Mouse (Mus musculus) retina, adult 2 months (tissue): ENCODE data around the gene Golga1.
"Not testable (repeated sequence)": the region's sequence is repeated elsewhere in the genome, so short reads cannot be mapped to it uniquely, and the experiment has no call there.

Source experiments
- DNase-seq: peaks from one replicate; pipeline ENCODE4 v3.0.0-alpha.2; 2012; ENCODE audit warnings: low read depth, low spot score

The Golga1 gene

DNA sequence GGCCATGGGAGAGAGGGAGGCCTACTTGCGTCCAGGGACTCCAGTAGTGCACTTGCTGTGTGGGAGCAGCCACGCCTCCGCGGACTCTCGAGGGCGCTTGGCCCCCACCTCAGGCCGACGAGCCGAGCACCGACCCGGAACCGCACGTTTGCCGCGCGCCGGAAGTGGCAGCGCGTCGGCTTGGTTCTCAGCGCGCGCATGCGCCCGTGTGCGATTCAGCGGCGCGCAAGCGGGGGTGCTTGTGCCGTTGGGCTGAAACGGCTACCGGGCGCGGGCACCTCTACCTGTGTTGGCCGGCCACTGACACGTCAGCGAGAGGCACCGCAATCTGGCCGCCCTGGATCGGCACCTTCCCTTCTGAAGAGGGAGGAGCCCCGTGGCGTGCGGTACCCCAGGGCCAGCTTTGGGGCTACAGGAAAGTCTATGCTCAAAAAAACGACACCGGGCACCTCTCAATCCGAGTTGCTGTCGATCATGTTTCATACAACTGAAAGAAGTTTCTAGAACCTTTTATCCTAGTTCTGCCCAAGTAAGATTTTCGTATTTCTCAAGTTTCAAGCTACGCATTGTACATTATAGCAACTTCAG, at the start of gene Golga1:
TSS of gene Golga1 (minus strand) at position 142 of the 588 bp plus-strand sequence.
- DNase-seq = peak; percentile 82

DNA sequence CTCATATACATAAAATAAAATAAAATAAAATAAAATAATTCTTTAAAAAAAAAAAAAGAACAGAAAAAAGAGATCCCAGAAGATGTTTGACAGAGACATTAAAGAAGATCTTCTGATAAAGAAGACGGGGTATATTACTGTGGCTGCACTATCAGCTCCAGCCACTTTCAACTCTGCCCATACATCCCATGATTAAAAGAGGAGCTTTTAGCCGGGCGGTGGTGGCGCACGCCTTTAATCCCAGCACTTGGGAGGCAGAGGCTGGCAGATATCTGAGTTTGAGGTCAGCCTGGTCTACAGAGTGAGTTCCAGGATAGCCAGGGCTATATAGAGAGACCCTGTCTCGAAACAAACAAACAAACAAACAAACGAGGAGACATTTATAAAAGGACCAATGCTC, 48.8 kb upstream of the Golga1 start:
- no peak for DNase-seq

DNA sequence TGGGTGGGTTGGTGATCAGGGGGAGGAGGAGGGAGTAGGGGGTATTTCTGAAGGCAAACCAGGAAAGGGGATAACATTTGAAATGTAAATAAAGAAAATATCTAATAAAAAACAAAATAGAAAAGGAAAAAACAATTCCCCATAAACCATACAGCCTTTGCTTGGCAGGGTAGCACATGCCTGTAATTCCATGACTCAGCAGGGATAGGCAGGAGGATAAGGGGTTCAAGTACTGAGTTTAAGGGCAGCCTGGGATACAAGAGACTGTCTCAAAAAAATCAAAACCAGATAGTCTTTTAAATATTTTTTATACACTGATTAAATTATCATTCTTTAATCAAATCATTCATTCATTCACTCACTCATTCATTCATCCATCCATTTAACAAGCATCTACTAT, 45.2 kb upstream of the Golga1 start:
- DNase-seq = no peak

DNA sequence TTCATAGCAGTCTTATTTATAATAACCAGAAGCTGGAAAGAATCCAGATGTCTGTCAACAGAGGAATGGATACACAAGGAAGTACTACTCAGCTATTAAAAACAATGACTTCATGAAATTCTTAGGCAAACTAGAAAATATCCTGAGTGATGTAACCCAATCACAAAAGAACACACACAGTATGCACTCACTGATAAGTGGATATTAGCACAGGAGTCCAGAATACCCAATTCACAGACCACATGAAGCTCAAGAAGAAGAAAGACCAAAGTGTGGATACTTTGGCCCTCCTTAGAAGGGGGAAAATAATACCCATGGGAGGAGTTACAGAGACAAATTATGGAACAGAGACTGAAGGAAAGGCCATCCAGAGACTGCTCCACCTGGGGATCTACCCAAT, 44.4 kb upstream of the Golga1 start:
- DNase-seq = not testable (repeated sequence)

DNA sequence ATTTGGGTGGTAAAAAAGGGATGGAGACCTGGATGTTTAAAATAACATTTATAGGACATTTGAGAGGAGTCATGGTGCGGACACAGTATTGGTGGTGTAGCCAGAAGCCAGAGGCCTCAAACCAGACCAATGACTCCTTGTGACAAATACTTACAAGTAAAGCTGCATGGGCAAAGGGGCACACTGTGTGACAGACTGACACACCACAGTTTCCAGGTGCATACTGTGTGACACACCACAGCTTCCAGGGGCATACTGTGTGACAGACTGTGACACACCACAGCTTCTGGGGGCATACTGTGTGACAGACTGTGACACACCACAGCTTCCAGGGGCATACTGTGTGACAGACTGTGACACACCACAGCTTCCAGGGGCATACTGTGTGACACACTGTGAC, 34.6 kb upstream of the Golga1 start:
- not testable (repeated sequence) for DNase-seq

DNA sequence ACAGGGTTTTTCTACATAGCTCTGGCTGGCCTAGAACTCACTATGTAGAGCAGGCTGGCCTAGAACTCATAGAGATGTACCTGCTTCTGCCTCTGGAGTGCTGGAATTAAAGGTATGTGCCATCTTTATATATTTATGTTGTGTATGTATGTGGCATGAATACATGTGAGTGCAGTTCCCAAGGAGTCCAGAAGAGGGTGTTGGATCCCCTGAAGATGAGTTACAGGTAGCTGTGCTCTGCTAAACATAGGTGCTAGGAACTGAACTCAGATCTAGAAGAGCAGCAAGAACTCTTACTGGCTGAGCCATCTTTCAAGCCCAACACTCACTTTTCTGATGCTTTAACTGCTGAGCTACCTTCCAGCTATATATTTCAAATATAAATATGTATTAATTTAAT, 32.7 kb upstream of the Golga1 start:
- no peak for DNase-seq

DNA sequence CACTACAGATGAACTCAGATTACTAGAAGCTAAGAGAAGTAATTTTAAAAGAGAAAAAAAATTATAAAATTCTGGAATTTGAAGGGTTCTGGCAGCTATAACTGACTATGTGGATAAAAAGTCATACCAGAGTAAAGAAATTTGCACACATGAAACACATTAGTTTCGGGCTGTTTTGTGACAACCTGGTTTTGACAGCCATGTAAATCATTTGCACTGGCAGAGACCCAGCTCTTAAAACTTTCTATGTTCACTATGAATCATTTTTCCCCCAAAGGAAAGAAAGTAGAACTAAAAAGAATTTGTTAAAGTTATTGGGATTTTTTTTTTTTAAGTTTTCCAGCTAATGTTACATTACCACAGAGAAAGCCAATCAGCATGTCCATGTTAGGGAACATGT, 26.6 kb upstream of the Golga1 start:
- no peak for DNase-seq

DNA sequence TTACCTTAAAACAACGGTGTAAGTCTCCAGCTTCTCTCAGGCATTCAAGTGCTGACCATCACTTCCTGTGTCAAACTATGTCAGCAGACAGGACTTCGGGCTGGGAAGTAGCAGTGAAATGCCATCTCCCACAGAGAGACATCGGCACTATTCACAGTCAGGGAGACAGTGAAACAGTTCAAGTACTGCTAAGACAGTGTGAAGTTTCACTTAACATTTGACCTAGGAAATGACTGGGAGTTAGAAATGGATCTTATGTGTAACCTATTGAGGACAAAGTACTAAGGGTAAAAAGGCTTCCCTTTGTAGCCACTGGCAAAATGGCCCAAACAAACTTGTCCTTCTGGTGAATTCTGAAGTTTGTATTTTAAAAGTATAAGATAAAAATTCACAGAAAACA, 17.4 kb upstream of the Golga1 start:
- no peak for DNase-seq

DNA sequence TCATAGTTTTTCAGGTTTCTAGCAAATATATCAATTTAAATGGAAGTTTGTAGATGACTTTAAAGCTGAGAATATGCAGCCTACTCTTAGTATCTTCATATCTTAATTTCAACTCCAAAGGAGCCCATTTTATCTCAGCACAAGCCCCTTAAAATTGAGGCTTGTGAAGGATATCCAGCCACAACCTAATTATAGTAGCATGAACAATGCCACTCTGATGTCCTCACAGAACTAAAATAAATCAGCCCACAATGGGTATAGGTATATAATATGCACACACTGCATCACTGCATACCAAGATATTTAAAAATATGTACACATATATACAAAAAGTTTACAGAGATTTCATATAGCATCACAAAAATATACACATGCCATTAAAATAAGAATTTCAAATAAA, 5.3 kb upstream of the Golga1 start:
- no peak for DNase-seq

DNA sequence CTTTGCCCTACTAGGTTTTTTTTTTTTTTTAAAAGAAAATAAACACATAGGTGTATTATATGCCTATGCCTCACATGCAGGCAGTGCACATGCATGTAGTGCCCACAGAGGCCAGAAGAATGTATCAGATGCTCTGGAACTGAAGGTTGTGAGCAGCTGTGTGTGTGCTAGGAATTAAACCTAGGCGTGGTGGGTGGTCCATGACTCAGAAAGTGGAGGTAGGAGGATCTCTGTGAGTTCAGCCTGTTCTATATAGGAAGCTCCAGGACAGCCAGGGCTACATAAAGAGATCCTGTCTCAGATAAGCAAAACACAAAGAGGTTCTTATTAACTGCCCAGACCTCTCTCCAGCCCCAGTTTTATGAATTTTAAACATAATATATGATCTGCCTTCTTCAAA, 3.8 kb upstream of the Golga1 start:
- DNase-seq = no peak

DNA sequence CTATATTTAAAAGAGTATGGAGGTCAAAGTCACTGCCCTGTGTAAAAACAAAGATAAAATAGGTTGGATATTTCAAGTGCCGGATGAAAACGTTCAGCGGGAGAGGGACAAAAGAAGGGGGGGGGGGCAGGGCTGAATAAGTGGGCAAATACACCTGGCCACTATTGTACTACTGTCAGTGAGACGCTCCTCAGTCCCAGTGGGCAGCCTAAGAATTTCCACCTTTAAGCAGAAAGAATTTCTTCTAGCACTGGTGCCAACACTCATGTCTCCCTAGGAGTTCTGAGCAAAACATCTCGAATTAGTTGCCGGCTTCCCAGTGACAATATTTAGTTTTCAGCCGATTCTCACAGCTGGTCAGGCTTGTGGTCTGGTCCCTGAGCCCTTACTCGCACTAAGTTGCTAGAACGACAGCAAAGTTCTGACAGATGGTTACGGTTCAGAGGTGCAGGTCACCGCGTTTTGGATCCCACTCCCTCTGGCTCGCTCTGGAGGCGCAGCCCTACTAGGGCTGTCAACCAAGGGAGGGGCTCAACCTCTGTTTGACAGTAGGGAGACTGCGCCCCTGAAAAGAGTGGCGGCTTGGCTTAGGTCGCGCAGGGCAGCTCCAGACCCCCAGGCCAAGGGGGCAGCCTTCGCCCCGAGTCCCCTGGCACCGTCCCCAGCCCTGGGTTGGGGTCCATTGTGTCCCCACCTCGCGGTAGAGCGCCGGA, 498 bp downstream of the Golga1 start:
- DNase-seq = no peak

DNA sequence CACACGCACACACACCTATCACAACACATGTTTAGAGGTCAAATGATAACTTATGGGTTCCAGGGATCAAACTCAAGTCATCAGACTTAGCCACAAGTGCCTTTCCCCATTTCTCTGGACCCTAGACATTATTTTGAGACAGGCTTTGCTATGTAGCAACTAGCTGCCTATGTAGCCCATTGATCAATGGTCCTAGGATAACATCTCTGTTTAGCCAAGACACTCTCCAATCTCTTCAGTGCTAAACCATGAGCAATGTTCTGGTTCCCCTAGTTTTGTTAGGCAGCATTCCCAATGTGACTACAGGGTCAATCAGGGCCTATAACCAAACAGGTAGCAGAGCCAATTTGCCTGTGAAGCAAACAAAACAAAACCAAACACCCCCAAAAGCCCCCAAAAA, 16.8 kb downstream of the Golga1 start:
- DNase-seq = no peak

DNA sequence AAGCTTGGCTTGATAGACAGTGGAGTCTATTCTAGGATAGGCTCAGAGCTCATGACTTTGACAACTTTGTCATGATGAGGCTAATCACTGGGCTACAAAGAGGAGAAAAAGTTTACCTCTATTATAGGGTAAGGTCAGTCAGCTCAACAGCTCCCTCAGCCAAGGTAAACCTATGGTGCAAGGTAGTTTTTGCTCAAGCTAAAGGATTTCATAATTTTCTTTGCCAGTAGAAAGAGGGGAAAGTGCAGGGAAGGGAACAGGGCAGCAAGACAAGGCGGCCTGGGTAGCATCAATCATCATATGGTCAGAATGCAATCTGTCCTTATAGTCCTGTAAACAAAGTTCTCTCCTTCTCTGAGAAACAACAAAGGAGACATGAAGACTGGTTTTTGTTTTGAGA, 25.1 kb downstream of the Golga1 start:
- DNase-seq = no peak

DNA sequence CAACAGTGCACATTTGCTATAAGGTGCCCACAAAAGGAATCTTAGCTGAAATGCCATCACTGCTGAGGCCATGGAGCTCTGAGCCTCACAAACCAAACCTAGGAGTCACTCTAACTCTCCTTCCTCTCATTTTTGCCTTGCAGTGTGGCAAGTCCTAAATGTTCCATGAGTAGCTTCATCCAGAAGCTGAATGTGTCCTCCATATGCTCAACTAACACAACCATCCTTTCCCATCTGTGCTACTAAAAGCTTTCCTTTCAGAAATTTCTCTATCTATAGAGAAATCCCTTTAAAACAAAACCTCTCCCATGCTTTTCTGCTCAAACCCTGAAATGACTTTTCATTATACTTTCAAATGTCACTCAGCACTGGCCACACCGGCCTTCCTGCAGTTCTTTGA, 33.7 kb downstream of the Golga1 start:
- no peak for DNase-seq

DNA sequence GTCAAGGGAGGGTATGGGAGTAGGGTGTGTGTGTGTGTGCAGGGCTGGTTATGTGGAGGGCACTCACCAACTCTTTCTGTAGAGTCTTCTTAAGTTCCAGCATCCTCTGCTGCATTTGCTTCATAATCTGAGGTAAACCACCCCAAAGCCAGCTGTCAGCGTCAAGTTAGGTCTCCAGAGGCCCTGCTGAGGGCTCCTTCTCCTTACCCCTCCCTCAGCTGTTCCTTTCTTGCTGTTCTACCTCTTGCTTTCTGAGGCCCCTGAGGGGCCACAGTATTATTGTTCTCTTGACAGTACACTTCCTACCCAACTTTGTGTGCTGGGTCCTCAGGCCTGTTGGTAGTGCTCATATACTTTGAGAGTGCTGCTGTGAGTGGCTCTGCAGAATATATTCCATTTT, 45.3 kb downstream of the Golga1 start:
- no peak for DNase-seq

DNA sequence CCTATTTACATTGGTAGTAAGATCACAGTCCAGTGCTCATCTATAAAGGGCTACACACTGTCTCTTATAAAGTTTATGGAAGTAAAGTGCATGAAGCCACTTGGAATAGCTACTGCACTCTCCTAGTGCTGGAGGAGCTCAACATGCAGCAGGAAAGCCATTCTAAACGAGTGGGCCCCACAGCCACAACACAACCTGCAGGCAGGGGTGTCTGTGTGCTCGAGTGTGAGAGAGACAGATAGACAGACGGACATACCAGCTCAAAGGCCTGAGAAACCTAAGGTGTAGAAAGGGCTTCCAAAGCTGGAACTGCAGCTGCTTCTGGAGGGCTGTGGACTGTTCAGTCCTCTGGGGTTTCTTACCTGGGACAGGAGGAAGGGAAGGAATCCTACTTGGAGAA, 48.8 kb downstream of the Golga1 start:
- DNase-seq = no peak

DNA sequence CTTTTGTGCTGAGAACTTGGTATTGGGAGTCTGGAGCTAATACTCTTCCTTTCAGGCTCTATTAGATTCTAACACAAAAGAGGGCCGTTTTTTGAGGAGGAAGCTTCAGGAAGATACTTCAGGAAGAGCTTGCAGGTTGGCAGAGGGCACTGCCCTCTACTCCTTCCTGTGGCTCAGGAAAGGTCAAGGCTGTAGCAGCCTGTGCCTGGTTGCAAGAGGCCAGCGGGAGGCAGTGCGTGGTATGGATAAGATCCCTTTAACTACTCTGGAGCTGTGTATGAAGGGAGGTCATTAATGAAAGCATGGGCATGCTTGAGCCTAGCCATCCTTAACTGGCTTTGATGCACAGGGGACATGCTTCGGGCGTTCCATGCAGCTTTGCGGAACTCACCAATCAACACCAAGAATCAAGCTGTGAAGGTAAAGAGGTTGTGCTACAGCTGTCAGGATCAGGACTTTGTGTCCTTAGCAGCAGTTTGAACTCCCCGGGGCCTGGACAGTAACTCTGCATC, 52.5 kb downstream of the Golga1 start:
- DNase-seq = no peak

DNA sequence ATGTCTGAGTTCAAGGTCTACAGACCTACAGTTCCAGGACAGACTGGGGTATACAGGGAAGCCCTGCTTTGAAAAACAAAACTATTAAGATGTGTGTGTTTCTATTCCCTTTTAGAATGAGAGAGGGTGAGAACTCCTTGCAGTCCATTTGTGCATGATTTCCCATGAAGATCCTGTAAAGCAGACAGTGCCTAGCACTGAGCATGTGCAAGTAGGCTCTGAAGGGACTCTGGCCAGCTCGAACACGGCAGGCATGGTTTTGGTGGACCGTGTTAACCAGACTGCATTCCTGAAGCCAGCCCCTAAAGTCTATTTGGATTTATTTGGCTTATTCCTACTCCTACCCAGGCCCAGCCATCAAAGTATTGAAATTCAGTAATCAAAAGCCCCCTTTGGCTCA, 53.4 kb downstream of the Golga1 start:
- no peak for DNase-seq

DNA sequence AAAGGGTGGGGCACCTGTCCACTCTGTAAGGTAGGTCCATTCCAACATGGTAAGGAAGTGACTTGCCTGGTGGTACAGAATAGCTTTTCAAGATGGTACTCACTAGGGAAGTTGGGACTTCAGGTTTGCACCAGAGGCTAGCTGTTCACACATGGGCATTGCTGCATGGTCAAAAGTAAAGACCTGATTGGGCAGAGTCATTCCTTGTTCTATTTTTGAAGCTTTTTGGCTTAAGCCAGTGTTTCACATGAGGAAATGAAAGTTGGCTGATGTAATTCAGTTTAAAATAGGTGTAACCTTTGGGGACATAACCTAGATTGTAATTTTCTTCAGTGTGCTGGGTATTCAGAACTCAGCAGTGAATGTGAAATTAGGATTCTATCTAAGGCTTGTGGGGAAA, 54.1 kb downstream of the Golga1 start:
- DNase-seq = no peak

DNA sequence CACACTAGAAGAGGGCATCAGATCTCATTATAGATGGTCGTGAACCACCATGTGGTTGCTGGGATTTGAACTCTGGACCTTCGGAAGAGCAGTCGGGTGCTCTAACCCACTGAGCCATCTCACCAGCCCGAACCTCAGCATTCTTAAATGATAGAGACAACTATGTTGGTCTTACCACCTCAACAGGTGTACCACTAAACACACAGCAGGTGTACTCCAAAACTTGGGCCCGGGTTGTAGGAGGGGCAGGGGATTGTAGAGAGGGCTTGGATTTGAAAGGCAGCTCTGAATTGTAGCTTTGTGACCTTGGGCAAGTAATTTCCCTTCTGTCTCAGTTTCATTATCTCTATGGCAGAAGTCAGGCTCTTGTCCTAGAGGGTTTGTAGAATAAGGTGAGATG, 55.2 kb downstream of the Golga1 start:
- DNase-seq = not testable (repeated sequence)

DNA sequence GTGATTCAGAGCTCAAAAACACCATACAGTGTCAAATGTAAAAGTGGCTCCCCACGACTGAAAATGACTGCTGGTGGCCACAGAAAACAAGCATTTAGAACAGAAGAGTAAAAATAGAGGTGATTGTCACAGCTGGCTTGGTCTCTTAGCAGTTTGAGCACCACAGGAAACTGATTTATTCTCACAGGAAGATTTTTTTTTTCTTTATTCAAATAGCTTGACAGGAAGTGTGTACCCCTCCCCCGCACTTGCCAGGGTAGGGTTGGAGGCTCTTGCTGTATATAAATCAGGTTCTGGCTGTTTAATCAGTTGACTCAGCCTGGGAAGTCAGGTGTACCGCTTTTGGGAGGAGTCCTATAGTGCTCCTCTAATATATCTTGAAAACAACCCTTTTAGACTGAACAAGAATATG, 56.4 kb downstream of the Golga1 start:
- no peak for DNase-seq

DNA sequence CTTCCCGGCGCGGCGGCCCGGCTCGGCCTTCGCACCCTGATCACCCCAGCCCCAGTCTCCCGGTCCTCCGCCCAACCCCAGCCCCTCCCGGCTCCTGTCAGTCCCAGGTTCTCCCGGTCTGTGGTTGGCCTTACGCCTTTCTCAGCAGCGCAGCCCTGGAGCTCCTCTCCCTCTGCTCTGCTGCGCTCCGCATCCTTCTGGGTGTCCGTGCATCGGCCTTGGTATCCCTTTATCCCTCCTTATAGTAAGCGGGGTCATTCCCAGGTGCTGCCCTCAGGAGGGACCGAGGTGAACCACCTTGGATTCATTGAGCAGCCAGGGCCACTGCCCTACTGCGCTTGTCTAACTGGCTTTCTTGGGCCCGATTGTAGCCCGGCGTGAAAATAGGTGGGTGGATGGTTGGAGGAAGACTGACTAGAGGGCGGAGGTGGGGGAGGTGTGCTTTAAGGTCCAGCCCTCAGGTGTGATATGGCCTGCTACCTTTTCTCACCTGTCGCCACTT, 56.9 kb downstream of the Golga1 start:
- no peak for DNase-seq

DNA sequence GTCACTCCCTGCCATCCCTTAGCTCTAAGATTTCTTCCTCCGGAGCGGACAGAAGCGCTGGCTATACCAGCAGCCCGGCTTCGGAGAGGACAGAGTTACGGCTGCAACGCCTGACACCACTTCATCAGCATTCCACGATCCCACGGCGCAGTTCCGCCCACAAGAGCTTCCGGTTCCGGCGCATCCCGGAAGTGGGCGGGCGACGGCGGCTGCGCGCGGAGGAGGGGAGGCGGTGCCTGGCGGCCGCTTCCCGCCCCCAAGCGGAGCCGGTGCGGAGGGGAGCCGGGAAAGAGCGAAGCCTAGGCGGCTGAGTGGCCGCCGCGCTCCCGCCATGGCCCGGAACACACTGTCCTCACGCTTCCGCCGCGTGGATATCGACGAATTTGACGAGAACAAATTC, 57.5 kb downstream of the Golga1 start:
- DNase-seq = peak; percentile 84
